Mouse (Mus musculus): Measurements from ENCODE around the gene Hic2. TPM values are rescaled to one million over a fixed set of nuclear protein-coding genes. Genes with fewer than 3 reads are reported as not detected.

Hic2 gene
- polyA plus RNA-seq (2015; fragmentation: Nextera tagmentation; extraction: Ambion mirVana), result 7.8 and 8.2 TPM in 2 replicates

DNA sequence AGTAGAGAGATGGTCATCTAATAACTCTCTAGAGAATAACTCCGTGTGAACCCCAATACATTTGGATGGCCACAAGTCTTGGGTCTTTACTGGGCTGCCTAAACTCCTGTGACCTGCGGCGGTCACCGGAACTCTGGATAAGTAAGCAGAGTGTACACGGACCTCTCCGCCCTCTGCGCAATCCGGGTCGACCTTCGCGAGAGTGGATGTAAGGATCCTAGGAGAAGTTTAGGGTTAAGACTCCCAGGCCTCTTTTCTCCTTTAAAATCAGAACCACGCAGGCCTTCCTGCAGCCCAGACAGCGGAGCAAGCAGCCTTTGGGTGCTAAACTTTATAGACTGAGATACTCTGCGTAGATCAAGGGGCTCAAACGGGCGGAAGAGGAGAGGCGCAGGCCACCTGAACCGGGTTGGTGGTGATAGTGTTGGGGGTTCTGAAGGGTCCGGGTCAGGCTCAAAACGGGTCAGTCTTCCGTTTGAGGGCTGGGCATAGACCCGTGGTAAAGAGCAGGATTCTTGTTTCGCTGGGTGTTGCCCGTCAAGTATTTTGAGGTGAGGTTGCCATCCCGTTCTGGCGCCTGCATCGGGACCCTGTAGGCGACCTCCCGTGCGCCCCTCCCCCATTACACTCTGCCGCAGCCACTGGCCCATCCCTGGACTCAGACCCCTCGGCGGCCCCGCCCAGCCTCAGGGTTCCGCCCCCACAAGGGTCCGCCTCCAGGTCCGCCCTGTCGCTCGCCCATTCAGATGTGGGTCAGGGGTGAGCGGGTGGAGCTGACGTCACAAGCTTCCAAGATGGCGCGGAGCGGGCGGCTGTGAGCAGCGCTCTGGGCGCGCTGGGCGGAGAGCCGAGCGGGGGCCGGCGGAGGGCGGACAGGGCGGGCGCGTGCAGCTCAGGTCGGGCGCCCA lies at the start of gene Hic2:
TSS of gene Hic2 (plus strand) at position 779 of the 908 bp plus-strand sequence.
- Histone ChIP-seq H3K9ac (peak within 1 kb of the TSS; percentile 90), H3K4me1 (replicated peaks) (peaks cover 40% of the 10 kb centered on the region), H3K36me3 (no peaks in the 10 kb centered on the region), H3K27me3 (no peaks in the 10 kb centered on the region), H3K27ac (replicated peaks) (peak within 1 kb of the TSS; percentile 96), H3K4me3 (peak within 1 kb of the TSS; percentile 82), H3K4me2 (peak within 1 kb of the TSS; percentile 75), H3K9me3 (no peaks in the 10 kb centered on the region)
- 1% methylated on average over 59 of the region's 59 CpGs for WGBS
- peak; percentile 95 for ATAC-seq (ENCODE audit: low read depth)

DNA sequence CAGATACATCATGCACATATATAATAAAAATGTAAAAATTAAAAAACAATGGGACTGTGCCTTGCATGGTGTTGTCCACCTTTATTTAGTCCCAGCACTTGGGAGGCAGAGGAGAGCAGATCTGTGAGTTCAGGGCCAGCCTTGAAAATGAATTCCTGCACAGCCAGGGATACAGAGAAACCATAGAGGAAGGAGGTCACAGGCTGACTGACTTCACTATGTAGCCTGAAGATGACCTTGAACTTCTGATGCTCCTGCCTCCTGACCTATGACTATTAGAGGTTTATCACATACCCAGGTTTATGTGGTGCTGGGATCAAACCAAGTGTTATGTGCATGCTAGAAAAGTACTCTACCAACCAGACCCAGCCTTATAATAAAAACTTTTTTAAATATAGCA lies 47.9 kb upstream of the Hic2 start:
- no peak for ATAC-seq (ENCODE audit: low read depth)
- H3K4me2 ChIP-seq, result no peak overlapping the region
- no peaks in the 10 kb centered on the region for H3K27me3 ChIP-seq
- peaks cover 14% of the 10 kb centered on the region; the same call in 1 of the 2 replicates for H3K36me3 ChIP-seq
- no peak overlapping the region for H3K27ac ChIP-seq (replicated peaks)
- H3K9me3 ChIP-seq, result no peaks in the 10 kb centered on the region
- no peak overlapping the region for H3K4me3 ChIP-seq
- no peak overlapping the region for H3K9ac ChIP-seq
- no peaks in the 10 kb centered on the region for H3K4me1 ChIP-seq (replicated peaks)

DNA sequence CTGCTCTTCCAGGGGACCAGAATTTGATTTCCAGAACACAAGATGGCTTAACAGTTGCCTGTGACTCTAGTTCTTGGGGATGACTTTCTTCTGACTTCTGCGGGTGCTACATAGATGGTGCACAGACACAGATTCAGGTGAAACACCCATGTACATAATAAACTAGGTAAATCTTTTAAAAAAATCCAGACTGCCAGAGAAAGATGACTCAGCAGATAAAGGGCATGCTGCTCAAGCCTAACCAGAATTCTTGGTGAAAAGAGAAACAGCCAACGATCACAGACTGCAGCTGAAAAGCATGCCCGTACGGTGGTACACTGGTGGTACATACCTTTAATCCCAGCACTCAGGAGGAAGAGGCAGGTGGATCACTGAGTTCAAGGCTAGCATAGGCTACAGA lies 39.5 kb upstream of the Hic2 start:
- Histone ChIP-seq H3K9ac (no peak overlapping the region), H3K9me3 (no peaks in the 10 kb centered on the region), H3K4me2 (no peak overlapping the region), H3K4me1 (replicated peaks) (no peaks in the 10 kb centered on the region), H3K36me3 (0 out of 2 replicates have a peak, but pooled peaks cover 6% of the 10 kb centered on the region), H3K27me3 (no peaks in the 10 kb centered on the region), H3K4me3 (no peak overlapping the region), H3K27ac (replicated peaks) (no peak overlapping the region)
- 96% methylated on average over 4 of the region's 4 CpGs for WGBS
- ATAC-seq (ENCODE audit: low read depth), result no peak

DNA sequence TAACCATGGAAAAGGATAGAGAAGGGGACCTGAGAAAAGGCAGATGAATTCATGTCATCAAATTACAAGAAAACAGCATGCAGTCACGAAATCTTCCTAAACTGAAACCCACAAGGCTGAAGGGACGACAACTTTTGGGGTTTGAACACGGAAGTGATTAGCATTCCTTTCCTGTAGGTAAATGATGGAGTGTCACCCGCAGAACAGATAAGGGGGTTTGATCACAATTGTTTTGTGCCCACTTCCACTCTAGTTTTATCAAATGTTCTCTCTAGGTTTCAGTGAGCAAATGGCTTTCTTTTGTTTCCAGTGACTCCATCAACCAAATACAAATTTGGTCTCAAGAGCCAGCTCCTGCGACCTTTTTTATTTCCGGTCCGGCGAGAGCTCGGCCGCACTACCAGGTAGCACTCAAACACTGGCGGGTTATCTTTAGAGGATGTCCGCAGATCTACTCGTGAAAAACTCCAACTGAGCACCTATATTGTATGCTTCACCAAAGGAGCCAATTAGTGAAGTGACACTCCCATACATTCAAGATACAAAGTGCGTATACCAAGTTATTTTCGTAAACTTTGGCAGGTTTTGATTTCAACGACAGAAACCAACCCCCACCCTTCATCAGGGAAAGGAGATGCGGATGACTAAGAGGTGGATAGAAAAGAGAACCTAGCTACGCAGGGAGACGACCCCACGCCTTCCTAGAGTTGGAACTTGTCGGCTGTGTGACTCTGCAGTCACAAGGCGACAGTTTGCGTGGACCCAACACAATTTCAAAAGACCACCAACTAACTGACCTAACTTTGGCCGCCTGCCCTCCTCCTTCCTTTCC lies 33.0 kb upstream of the Hic2 start:
- Histone ChIP-seq H3K4me3 (peak overlapping the region; percentile 90), H3K9ac (peak overlapping the region; percentile 98), H3K27me3 (no peaks in the 10 kb centered on the region), H3K9me3 (no peaks in the 10 kb centered on the region), H3K4me1 (replicated peaks) (peaks cover 15% of the 10 kb centered on the region), H3K27ac (replicated peaks) (peak overlapping the region; percentile 83), H3K4me2 (peak overlapping the region; percentile 85), H3K36me3 (no peaks in the 10 kb centered on the region)
- 0 out of 2 replicates have a peak, but pooled peaks have one; percentile 21 for ATAC-seq (ENCODE audit: low read depth)
- 9% methylated on average over 24 of the region's 24 CpGs for WGBS

DNA sequence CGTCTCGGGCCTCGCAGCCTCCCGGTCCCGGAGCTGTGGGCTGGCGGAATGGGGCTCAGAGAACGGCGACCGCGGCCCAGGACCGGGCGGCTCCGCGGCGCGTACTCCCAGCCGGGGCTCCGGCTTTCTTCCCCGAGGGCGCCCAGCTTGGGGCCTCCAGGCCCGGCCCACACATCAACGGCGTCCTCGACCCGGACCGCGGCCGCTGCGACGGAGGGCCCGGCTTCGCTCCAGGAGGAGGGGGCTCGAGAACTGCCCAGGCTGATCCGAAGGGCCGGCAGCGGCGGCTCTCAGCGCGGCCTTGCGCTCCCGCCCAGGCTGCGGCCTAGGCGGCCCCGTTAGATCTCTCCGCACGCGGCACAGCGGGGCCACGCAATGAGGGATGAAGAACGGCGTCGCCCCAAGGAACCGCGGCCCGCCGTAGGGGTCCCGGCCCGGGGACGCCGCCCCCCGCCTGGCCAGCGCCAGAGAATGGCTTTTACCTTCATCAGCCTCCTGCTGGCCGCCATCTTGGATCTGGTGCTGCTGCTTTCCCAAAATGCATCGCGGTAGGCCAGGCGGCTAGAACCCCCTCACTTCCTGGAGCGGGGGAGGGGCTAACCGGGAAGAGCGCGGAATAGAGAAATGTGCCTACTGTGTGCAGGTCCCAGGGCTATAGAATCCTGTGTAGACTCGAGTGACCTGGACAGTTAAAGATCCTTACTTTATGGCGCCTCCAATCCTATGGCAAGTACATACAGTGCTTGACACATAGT lies 32.2 kb upstream of the Hic2 start:
- Histone ChIP-seq H3K27ac (replicated peaks) (peak overlapping the region; percentile 83), H3K4me1 (replicated peaks) (peaks cover 15% of the 10 kb centered on the region), H3K4me2 (peak overlapping the region; percentile 85), H3K27me3 (0 out of 2 replicates have a peak, but pooled peaks cover 2% of the 10 kb centered on the region), H3K9me3 (no peaks in the 10 kb centered on the region), H3K9ac (peak overlapping the region; percentile 98), H3K4me3 (peak overlapping the region; percentile 90), H3K36me3 (no peaks in the 10 kb centered on the region)
- under 1% methylated on average over 62 of the region's 72 CpGs for WGBS
- ATAC-seq (ENCODE audit: low read depth), result peak; percentile 94

DNA sequence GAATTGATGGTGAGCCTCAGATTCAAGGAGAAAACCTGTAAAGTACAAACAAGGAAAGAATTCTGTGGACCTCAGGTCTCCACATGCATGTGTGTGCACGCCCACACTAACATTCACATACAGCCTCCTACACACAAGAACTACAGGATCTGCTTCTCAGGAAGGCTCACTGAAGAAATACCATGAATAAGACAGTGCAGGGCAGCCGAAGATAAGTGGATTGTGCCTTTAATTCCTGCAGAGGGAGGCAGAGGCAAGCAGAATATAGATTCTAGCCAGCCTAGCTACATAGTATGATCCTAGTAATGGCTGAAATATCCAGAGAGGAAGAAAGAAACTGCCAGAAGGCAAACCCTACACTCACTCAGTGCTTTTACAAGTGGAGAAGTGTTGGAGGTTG lies 31.4 kb upstream of the Hic2 start:
- H3K4me1 ChIP-seq (replicated peaks), result peaks cover 15% of the 10 kb centered on the region
- H3K4me3 ChIP-seq, result peak overlapping the region; percentile 90; the same call in 1 of the 2 replicates
- H3K9me3 ChIP-seq, result no peaks in the 10 kb centered on the region
- H3K9ac ChIP-seq, result no peak overlapping the region
- WGBS, result 66% methylated on average over 2 of the region's 2 CpGs
- peaks cover 7% of the 10 kb centered on the region; the same call in 1 of the 2 replicates for H3K27me3 ChIP-seq
- H3K4me2 ChIP-seq, result no peak overlapping the region
- ATAC-seq (ENCODE audit: low read depth), result peak; percentile 36; the same call in 1 of the 2 replicates
- no peak overlapping the region for H3K27ac ChIP-seq (replicated peaks)
- H3K36me3 ChIP-seq, result no peaks in the 10 kb centered on the region

DNA sequence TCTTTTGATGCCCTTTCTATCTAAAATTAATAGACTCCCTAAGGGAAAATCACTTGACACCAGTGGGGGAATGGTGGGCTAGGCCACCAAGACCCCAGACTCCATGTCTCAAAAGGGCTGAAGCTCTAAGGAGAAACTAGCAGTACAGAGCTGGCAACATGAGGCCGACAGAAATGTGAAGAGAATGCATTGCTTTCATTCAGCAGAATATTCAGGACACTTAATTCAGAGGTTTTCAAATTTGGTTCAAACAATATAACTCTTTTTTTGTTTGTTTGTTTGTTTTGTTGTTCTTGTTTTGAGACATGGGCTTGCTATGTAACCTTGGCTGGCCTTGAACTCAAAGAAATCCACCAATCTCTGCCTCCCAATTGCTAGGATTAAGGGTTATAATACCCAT lies 30.8 kb upstream of the Hic2 start, which contains the start of gene Ube2l3:
TSS of gene Ube2l3 (minus strand) at position 101 of the 400 bp plus-strand sequence.
- Histone ChIP-seq H3K27me3 (peaks cover 10% of the 10 kb centered on the region; the same call in 1 of the 2 replicates), H3K9ac (0 out of 2 replicates have a peak within 1 kb of the TSS, but pooled peaks have one; percentile 98), H3K4me1 (replicated peaks) (peaks cover 15% of the 10 kb centered on the region), H3K27ac (replicated peaks) (peak within 1 kb of the TSS; percentile 83; the same call in 1 of the 2 replicates), H3K9me3 (no peaks in the 10 kb centered on the region), H3K36me3 (no peaks in the 10 kb centered on the region), H3K4me3 (peak within 1 kb of the TSS; percentile 90), H3K4me2 (peak within 1 kb of the TSS; percentile 85)
- ATAC-seq (ENCODE audit: low read depth), result no peak
- WGBS, result 93% methylated on average over 1 of the region's 1 CpGs

DNA sequence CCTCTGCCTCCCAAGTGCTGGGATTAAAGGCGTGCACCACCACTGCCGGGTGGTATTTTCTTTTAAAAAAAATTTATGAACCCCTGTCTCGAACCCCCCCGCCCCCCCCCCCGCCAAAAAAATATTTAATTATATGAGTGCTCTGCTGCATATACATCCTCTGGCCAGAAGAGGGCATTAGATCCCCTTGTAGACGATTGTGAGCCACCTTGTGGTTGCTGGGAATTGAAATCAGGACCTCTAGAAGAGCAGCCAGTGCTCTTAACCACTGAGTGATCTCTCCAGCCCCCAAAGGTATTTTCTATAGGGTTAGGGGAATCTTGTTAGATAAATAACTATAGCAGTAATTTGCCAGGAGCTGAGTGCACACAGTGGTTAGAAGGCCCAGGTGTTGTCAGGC lies 28.4 kb upstream of the Hic2 start:
- Histone ChIP-seq H3K9me3 (no peaks in the 10 kb centered on the region), H3K36me3 (no peaks in the 10 kb centered on the region), H3K4me3 (no peak overlapping the region), H3K27ac (replicated peaks) (no peak overlapping the region), H3K4me1 (replicated peaks) (peaks cover 20% of the 10 kb centered on the region), H3K4me2 (no peak overlapping the region), H3K9ac (no peak overlapping the region), H3K27me3 (peaks cover 13% of the 10 kb centered on the region; the same call in 1 of the 2 replicates)
- 3% methylated on average over 6 of the region's 6 CpGs for WGBS
- no peak for ATAC-seq (ENCODE audit: low read depth)

DNA sequence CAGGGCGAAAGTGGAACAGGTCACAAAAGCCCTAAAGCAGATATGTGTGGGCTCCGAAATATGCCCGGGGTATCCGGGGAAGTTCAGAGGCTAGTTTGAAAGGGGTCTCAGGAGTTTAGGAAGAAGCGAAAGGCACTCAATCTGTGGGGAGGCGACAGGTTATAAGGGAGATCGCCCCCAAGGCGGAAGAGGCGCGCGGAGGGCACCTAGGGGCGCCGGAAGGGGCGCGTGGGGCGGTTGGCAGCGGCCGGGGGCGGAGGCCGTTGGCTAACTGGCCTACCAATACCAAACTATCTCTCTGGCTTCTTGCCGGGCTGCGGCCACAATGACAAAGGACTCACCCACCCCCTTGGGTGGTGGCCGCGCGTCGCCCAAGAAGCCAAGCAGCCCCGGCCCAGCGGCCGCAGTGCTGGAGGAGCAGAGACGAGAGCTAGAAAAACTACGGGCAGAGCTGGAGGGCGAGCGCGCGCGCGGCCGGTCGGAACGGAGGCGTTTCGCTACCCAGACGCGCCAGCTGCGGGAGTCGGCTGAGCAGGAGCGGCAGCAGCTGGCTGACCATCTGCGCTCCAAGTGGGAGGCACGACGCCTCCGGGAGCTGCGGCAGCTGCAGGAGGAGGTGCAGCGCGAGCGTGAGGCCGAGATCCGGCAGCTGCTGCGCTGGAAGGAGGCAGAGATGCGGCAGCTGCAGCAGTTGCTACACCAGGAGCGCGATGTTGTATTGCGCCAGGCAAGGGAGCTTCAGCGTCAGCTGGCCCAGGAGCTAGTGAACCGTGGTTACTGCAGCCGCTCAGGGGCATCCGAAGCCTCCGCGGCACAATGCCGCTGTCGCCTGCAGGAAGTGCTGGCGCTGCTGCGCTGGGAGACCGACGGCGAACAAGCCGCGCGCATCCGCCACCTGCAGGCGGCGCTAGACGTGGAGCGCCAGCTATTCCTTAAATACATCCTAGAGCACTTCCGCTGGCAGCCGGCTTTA lies 24.7 kb upstream of the Hic2 start, which contains the start of gene Rimbp3:
TSS of gene Rimbp3 (plus strand) at position 215 of the 973 bp plus-strand sequence.
- H3K9me3 ChIP-seq, result no peaks in the 10 kb centered on the region
- peak within 1 kb of the TSS; percentile 70 for H3K9ac ChIP-seq
- H3K4me2 ChIP-seq, result peak within 1 kb of the TSS; percentile 86
- H3K4me1 ChIP-seq (replicated peaks), result peaks cover 25% of the 10 kb centered on the region
- peak within 1 kb of the TSS; percentile 47 for H3K4me3 ChIP-seq
- WGBS, result under 1% methylated on average over 85 of the region's 85 CpGs
- H3K27ac ChIP-seq (replicated peaks), result peak within 1 kb of the TSS; percentile 88
- ATAC-seq (ENCODE audit: low read depth), result peak; percentile 88
- H3K27me3 ChIP-seq, result peaks cover 19% of the 10 kb centered on the region
- H3K36me3 ChIP-seq, result no peaks in the 10 kb centered on the region

DNA sequence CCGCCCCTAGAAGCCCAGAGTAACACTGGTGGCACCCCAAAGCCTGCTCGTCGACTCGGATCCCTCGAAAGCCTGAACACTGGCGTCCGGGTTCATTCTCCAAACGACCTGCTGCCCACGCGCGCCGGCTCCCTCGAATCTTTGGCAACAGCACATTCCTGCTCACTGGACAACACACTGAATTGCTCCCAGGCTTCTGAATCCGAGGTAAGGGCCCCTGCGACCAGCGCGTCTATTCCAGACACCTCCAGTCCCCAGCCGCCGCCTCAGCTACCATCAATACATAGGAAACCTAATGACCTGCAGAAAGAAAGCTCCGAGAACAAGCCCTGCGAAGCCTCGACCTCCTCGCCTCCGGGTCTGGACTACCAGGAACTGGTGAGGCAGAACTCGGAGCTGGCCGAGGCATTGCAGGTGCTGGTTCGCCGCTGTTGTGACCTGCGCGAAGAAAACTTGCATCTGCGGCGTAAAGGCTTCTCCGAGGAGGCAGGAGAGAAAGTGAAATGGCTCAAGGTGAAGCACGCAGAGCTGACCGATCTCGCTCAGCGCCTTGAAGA lies 23.9 kb upstream of the Hic2 start:
- WGBS, result 1% methylated on average over 37 of the region's 37 CpGs
- no peaks in the 10 kb centered on the region for H3K36me3 ChIP-seq
- peaks cover 19% of the 10 kb centered on the region for H3K27me3 ChIP-seq
- H3K4me3 ChIP-seq, result peak overlapping the region; percentile 47
- peaks cover 25% of the 10 kb centered on the region for H3K4me1 ChIP-seq (replicated peaks)
- no peaks in the 10 kb centered on the region for H3K9me3 ChIP-seq
- peak; percentile 12 for ATAC-seq (ENCODE audit: low read depth)
- H3K4me2 ChIP-seq, result peak overlapping the region; percentile 86
- peak overlapping the region; percentile 70 for H3K9ac ChIP-seq
- peak overlapping the region; percentile 88 for H3K27ac ChIP-seq (replicated peaks)

Measured in neural tube, embryonic 13.5 days (tissue).